Mouse (Mus musculus): ENCODE results near the gene Ddc.

DNA sequence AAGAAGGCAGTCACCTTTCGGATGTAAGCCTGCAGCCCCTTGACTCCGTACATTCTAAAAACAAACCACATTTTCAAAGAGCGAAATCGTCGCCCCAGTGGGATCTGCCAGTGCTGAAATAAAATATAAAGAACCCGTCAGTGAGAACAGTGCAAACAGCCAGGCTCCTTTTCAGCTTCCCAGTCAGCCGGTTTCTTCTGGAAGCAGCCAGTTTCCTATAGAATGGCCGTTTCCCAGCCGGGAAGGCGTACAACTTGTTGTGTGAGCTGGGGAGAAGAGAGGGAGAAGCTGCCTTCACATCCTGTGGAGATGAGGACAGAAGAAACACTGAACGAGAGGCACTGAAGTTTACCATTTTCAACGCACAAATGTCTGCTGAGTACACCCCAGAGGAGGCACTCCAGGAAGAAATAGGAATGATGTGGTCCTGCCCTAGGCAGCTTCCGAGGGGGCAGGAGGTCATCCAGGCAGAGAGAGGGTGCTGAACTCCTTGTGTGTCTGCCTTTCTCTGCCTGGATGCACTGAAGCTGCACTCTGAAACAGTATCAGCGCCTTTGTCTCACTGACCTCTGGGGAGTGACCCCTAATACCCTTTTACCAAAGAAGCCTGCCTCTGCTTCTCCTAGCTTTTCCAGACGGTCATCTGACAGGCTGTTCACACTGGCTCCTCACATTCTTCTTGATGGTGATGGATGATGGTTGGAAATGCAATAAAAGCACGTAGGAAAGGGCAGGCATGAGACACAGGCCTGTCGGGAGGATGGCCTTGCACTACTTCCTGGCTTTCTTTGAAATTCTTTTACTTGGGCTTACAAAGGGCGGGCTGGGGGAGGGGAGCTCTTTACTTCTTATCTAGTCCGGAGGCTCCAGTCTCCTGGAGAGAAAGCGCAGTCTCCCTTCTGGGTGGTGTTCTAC, 75.5 kb downstream of the Ddc start:
- TF ChIP-seq POLR2A (IDR thresholded peaks at IDR 0.05; ENCODE audit: borderline replicate concordance, extremely low read depth, low read depth, low read length) (no peak), CTCF (IDR thresholded peaks at IDR 0.05; ENCODE audit: insufficient read depth, low read length) (no peak)

Measured in lung, adult 2 months (tissue).